In genomic region chr4:45083487-45083886, GRCm38 (mm10) we compare ENCODE assay signal across 8 mouse cellular contexts. TPM values are rescaled to one million over a fixed set of nuclear protein-coding genes. Genes with fewer than 3 reads are reported as not detected.
DNase-seq lines count a peak whose midpoint lies in the region; ATAC-seq and TF ChIP-seq lines count a peak whose summit lies in the region.

No protein-coding gene starts in this region.

- no peaks in the 10 kb centered on the region for H3K9me3 ChIP-seq in heart, embryonic 13.5 days
- no peaks in the 10 kb centered on the region for H3K9me3 ChIP-seq in G1E (replicated peaks)
- H3K9me3 ChIP-seq in forebrain, embryonic 16.5 days (ENCODE audit: control insufficient read depth, low read length) = no peaks in the 10 kb centered on the region
- H3K9me3 ChIP-seq in limb, embryonic 15.5 days = no peaks in the 10 kb centered on the region
- H3K9me3 ChIP-seq in stomach, embryonic 16.5 days (replicated peaks; ENCODE audit: control insufficient read depth, low read length) = no peaks in the 10 kb centered on the region

- WGBS in heart, embryonic 13.5 days = 5% methylated on average over 8 of the region's 8 CpGs
- under 1% methylated on average over 8 of the region's 8 CpGs for WGBS in forebrain, embryonic 16.5 days
- under 1% methylated on average over 8 of the region's 8 CpGs for WGBS in limb, embryonic 15.5 days
- WGBS in stomach, embryonic 16.5 days = 4% methylated on average over 8 of the region's 8 CpGs

- peak overlapping the region; percentile 79 for H3K4me2 ChIP-seq in heart, embryonic 13.5 days
- H3K4me2 ChIP-seq in forebrain, embryonic 16.5 days (ENCODE audit: low read length) = peak overlapping the region; percentile 53
- peak overlapping the region; percentile 74 for H3K4me2 ChIP-seq in limb, embryonic 15.5 days
- H3K4me2 ChIP-seq in stomach, embryonic 16.5 days (ENCODE audit: low read depth, low read length) = peak overlapping the region; percentile 84

- peak overlapping the region; percentile 95 for H3K4me3 ChIP-seq in heart, embryonic 13.5 days
- peak overlapping the region; percentile 81; the same call in 1 of the 2 replicates for H3K4me3 ChIP-seq in G1E (ENCODE audit: low read depth, low read length)
- peak overlapping the region; percentile 80 for H3K4me3 ChIP-seq in forebrain, embryonic 16.5 days (replicated peaks; ENCODE audit: low read length)
- H3K4me3 ChIP-seq in limb, embryonic 15.5 days = peak overlapping the region; percentile 65
- peak overlapping the region; percentile 93 for H3K4me3 ChIP-seq in stomach, embryonic 16.5 days (replicated peaks; ENCODE audit: low read length)

- H3K27ac ChIP-seq in heart, embryonic 13.5 days (replicated peaks) = peak overlapping the region; percentile 61
- peak overlapping the region; percentile 91 for H3K27ac ChIP-seq in forebrain, embryonic 16.5 days (ENCODE audit: low read length)
- peak overlapping the region; percentile 17; the same call in 1 of the 2 replicates for H3K27ac ChIP-seq in limb, embryonic 15.5 days
- H3K27ac ChIP-seq in stomach, embryonic 16.5 days (ENCODE audit: low read length) = no peak overlapping the region

- intact Hi-C loops in heart, postnatal 25 days (cut with DNase I) = loop anchor here (2.0 to 10.0 kb wide), 4 partner anchors 25 to 321 kb away; partner anchors contain the start of genes Polr1e, Slc25a51 and Tomm5

- no peak for TF ChIP-seq CTCF in G1E (IDR thresholded peaks at IDR 0.05; ENCODE audit: low read depth, low read length)

- ATAC-seq in heart, embryonic 13.5 days (ENCODE audit: extremely low read depth, insufficient number of reproducible peaks, low FRiP score, low TSS enrichment) = no peak
- no peak for ATAC-seq in G1E (ENCODE audit: extremely low read depth, insufficient number of reproducible peaks, low FRiP score, poor library complexity, severe bottlenecking)
- peak; percentile 40 for ATAC-seq in forebrain, embryonic 16.5 days
- no peak for ATAC-seq in limb, embryonic 15.5 days (ENCODE audit: insufficient number of reproducible peaks, low FRiP score, low TSS enrichment, low read depth)
- no peak for ATAC-seq in stomach, embryonic 16.5 days (ENCODE audit: insufficient read depth, low FRiP score)

- H3K36me3 ChIP-seq in heart, embryonic 13.5 days = peaks cover 11% of the 10 kb centered on the region
- peaks cover 11% of the 10 kb centered on the region for H3K36me3 ChIP-seq in G1E (replicated peaks)
- H3K36me3 ChIP-seq in forebrain, embryonic 16.5 days (ENCODE audit: control insufficient read depth, insufficient read depth) = no peaks in the 10 kb centered on the region; the same call in 1 of the 2 replicates
- H3K36me3 ChIP-seq in limb, embryonic 15.5 days = 0 out of 2 replicates have a peak, but pooled peaks cover 5% of the 10 kb centered on the region
- 0 out of 2 replicates have a peak, but pooled peaks cover 3% of the 10 kb centered on the region for H3K36me3 ChIP-seq in stomach, embryonic 16.5 days (ENCODE audit: control insufficient read depth, insufficient read depth, low read length)

- peak overlapping the region; percentile 99 for H3K9ac ChIP-seq in heart, embryonic 13.5 days
- peak overlapping the region; percentile 96 for H3K9ac ChIP-seq in forebrain, embryonic 16.5 days (replicated peaks; ENCODE audit: low read depth, low read length)
- peak overlapping the region; percentile 73; the same call in 1 of the 2 replicates for H3K9ac ChIP-seq in limb, embryonic 15.5 days
- peak overlapping the region; percentile 97 for H3K9ac ChIP-seq in stomach, embryonic 16.5 days (ENCODE audit: low read length)

- DNase-seq in heart, postnatal 25 days (ENCODE audit: low spot score) = no peak
- no peak for DNase-seq in G1E (ENCODE audit: low spot score)
- DNase-seq in spleen, postnatal 14 days (ENCODE audit: low spot score in 2 of 2) = no peak
- no peak for DNase-seq in adrenal gland, postnatal 14 days

- peaks cover 23% of the 10 kb centered on the region for H3K4me1 ChIP-seq in heart, embryonic 13.5 days
- H3K4me1 ChIP-seq in G1E (ENCODE audit: insufficient read depth, low read depth, low read length) = peaks cover 22% of the 10 kb centered on the region
- peaks cover 14% of the 10 kb centered on the region for H3K4me1 ChIP-seq in forebrain, embryonic 16.5 days (replicated peaks; ENCODE audit: control insufficient read depth, insufficient read depth, low read length)
- peaks cover 16% of the 10 kb centered on the region for H3K4me1 ChIP-seq in limb, embryonic 15.5 days
- peaks cover 4% of the 10 kb centered on the region; the same call in 1 of the 2 replicates for H3K4me1 ChIP-seq in stomach, embryonic 16.5 days (ENCODE audit: control insufficient read depth, insufficient read depth, low read length)

- no peaks in the 10 kb centered on the region for H3K27me3 ChIP-seq in heart, embryonic 13.5 days (replicated peaks)
- no peaks in the 10 kb centered on the region for H3K27me3 ChIP-seq in G1E (ENCODE audit: insufficient read depth, low read length)
- H3K27me3 ChIP-seq in forebrain, embryonic 16.5 days (replicated peaks; ENCODE audit: control insufficient read depth, insufficient read depth, low read length) = no peaks in the 10 kb centered on the region
- no peaks in the 10 kb centered on the region for H3K27me3 ChIP-seq in limb, embryonic 15.5 days
- no peaks in the 10 kb centered on the region for H3K27me3 ChIP-seq in stomach, embryonic 16.5 days (ENCODE audit: control insufficient read depth, insufficient read depth, low read length)

RNA-seq across cellular contexts. Expression of gene Fbxo10, which starts 0.9 kb away (rescaled TPM):
- polyA plus RNA-seq in heart, embryonic 13.5 days (2015; fragmentation: Nextera tagmentation; extraction: Ambion mirVana) = 15.6 and 16.2 TPM in 2 replicates
- 10 to 100 TPM; 11.1 to 12.8 TPM for total RNA-seq in heart, postnatal 25 days (2021)
- 5.1 and 5.3 TPM in 2 replicates for total RNA-seq in G1E (2014; fragmentation: Nextera tagmentation)
- 4.3 and 4.5 TPM in 2 replicates for total RNA-seq in G1E (2017)
- 3.1 and 3.3 TPM in 2 replicates for polyA plus RNA-seq in G1E (2012)
- polyA plus RNA-seq in forebrain, embryonic 16.5 days (2015; fragmentation: Nextera tagmentation; extraction: Ambion mirVana) = 27.3 and 28.1 TPM in 2 replicates
- 18.0 and 18.7 TPM in 2 replicates for polyA plus RNA-seq in limb, embryonic 15.5 days (2015; fragmentation: Nextera tagmentation; extraction: Ambion mirVana)
- 13.3 and 13.8 TPM in 2 replicates for polyA plus RNA-seq in stomach, embryonic 16.5 days (2015; fragmentation: Nextera tagmentation; extraction: Ambion mirVana)
- 7.5 and 9.2 TPM in 2 replicates for total RNA-seq in adrenal gland, postnatal 14 days (2021)

RNA-seq across cellular contexts. Expression of gene Tomm5, which starts 24.4 kb away (rescaled TPM):
- 203 and 242 TPM in 2 replicates for polyA plus RNA-seq in heart, embryonic 13.5 days (2015; fragmentation: Nextera tagmentation; extraction: Ambion mirVana)
- 100 to 1,000 TPM; 212 to 250 TPM for total RNA-seq in heart, postnatal 25 days (2021)
- total RNA-seq in G1E (2014; fragmentation: Nextera tagmentation) (106 and 135 TPM in 2 replicates), G1E (2017) (291 and 355 TPM in 2 replicates)
- 127 and 156 TPM in 2 replicates for polyA plus RNA-seq in G1E (2012)
- polyA plus RNA-seq in forebrain, embryonic 16.5 days (2015; fragmentation: Nextera tagmentation; extraction: Ambion mirVana) = 131 and 139 TPM in 2 replicates
- polyA plus RNA-seq in limb, embryonic 15.5 days (2015; fragmentation: Nextera tagmentation; extraction: Ambion mirVana) = 210 and 217 TPM in 2 replicates
- 220 and 253 TPM in 2 replicates for polyA plus RNA-seq in stomach, embryonic 16.5 days (2015; fragmentation: Nextera tagmentation; extraction: Ambion mirVana)
- total RNA-seq in adrenal gland, postnatal 14 days (2021) = 117 and 127 TPM in 2 replicates
